Mouse (Mus musculus) embryonic fibroblast, embryonic 13.5 days (primary cell): ENCODE data around the gene S1pr5.

Source experiments
- CTCF ChIP-seq: IDR thresholded peaks from 2 replicates; pipeline ENCODE4 v1.5.1; 2011; ENCODE audit warnings: mild to moderate bottlenecking, control low read depth, low read length, moderate library complexity, borderline replicate concordance; ENCODE audit not compliant: insufficient read depth
- POLR2A ChIP-seq: IDR thresholded peaks from 2 replicates; pipeline ENCODE4 v1.6.1; 2011; ENCODE audit warnings: low read depth, mild to moderate bottlenecking, control low read depth, low read length, moderate library complexity

DNA sequence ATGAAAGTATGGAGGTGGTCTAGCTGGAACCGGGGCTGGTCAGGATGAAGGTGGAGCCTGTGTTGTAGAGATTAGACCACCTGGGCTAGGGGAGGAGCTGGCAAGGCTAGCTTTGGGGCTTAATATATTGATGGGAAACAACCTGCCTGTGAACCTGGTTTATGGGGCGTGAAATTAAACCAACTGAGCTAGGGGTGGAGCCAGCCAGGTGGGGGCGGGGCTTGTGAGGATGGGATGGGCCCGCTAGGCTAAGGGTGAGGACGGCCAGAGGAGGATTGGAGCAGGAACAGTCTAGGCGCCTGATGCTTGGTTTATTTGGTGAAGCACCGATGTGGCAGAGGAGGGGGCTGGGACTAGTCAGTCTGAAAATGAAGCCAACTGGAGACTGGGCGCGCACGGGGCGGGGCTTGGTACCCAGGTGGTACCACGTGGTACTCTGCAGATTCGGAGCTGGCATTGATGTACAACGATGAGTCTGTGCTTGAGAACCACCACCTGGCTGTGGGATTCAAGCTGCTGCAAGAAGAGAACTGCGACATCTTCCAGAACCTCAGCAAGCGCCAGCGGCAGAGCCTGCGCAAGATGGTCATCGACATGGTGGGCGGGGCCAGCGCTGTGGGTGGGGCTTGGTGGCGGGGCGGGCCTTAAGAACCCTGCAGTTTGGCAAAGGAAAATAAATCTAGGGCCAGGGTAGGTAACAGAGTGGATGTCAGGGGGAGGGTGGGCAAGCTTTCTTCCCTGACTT, 43.5 kb downstream of the S1pr5 start:
- TF ChIP-seq POLR2A (no peak), CTCF (no peak)
